Mouse (Mus musculus) embryonic facial prominence, embryonic 11.5 days (tissue): ENCODE data around the gene Lefty2. TPM values are rescaled to one million over a fixed set of nuclear protein-coding genes. Genes with fewer than 3 reads are reported as not detected.

ENCODE experiments used
- ATAC-seq: fragments of 200-750 bp; cut with Nextera tagmentation; replicated peaks from 2 replicates; pipeline ENCODE4 v1.8.0; 2017; ENCODE audit warnings: low read depth; ENCODE audit not compliant: insufficient number of reproducible peaks, low FRiP score, low TSS enrichment
- DNase-seq: peaks from one replicate; pipeline ENCODE4 v3.0.0-alpha.2; 2015; ENCODE audit warnings: low spot score
- H3K27ac ChIP-seq: fragments of 300-500 bp; sonication (generic); replicated peaks from 2 replicates; pipeline ENCODE4 v1.5.1; 2014; ENCODE audit warnings: mild to moderate bottlenecking, low read depth, low read length, control low read depth
- H3K27me3 ChIP-seq: fragments of 300-500 bp; sonication (generic); 2 replicates; pipeline ENCODE4 v1.6.1; 2014; ENCODE audit warnings: mild to moderate bottlenecking, low read length, moderate library complexity, mixed read lengths; ENCODE audit not compliant: control insufficient read depth, insufficient read depth
- H3K36me3 ChIP-seq: fragments of 300-500 bp; sonication (generic); replicated peaks from 2 replicates; pipeline ENCODE4 v1.6.1; 2014; ENCODE audit warnings: low read depth, mild to moderate bottlenecking, low read length, moderate library complexity, mixed read lengths; ENCODE audit not compliant: control insufficient read depth, insufficient read depth
- H3K4me1 ChIP-seq: fragments of 300-500 bp; sonication (generic); 2 replicates; pipeline ENCODE4 v1.6.1; 2014; ENCODE audit warnings: low read length, mixed read lengths; ENCODE audit not compliant: control insufficient read depth, insufficient read depth
- H3K4me2 ChIP-seq: fragments of 300-500 bp; sonication (generic); 2 replicates; pipeline ENCODE4 v1.6.1; 2014; ENCODE audit warnings: low read depth, mild to moderate bottlenecking, control low read depth, low read length, moderate library complexity
- H3K4me3 ChIP-seq: fragments of 300-500 bp; sonication (generic); 2 replicates; pipeline ENCODE4 v1.5.1; 2014; ENCODE audit warnings: low read depth, low read length, control low read depth
- H3K9ac ChIP-seq: fragments of 300-500 bp; sonication (generic); replicated peaks from 2 replicates; pipeline ENCODE4 v1.6.1; 2014; ENCODE audit warnings: mild to moderate bottlenecking, control low read depth, low read length
- H3K9me3 ChIP-seq: fragments of 300-500 bp; sonication (generic); replicated peaks from 2 replicates; pipeline ENCODE4 v1.6.1; 2016; ENCODE audit warnings: mild to moderate bottlenecking, low read length, inconsistent platforms, mixed read lengths; ENCODE audit not compliant: control insufficient read depth
- WGBS: fragments of 180-500 bp; shearing (Covaris S2); extraction: QIAGEN DNeasy Blood & Tissue Kit; methylation state at CpG from one replicate; pipeline ENCODE4 v1.1.7; 2014; 5-methylcytosine and 5-hydroxymethylcytosine counted together
- polyA plus RNA-seq: library from polyadenylated mRNA; unstranded; fragments of >200 nt; fragmentation: Nextera tagmentation; extraction: Ambion mirVana; gene quantifications from 2 replicates; pipeline ENCODE4 v1.2.1, GENCODE M21; 2014

Gene Lefty2
- polyA plus RNA-seq, 1 experiment from 2014 or later: not detected

DNA sequence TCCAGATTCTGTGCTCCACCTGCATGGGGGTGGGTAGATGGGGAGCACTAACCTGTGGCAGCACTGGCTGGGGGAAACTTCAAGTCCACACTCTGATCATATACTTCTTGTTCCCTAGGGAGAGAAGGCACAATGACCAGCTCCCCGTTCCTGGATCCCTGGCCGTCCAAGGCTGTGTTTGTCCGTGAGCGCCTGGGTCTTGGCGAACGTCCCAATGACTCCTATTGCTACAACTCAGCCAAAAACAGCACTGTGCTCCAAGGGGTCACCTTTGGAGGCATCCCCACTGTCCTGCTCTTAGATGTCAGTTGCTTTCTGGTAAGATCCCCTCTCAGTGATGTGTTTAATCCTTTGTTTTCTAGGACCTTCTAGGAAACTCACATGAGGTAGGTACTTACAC, 53.5 kb downstream of the Lefty2 start:
- Histone ChIP-seq H3K4me2 (no peak overlapping the region), H3K9me3 (no peaks in the 10 kb centered on the region), H3K27ac (no peak overlapping the region), H3K36me3 (no peaks in the 10 kb centered on the region), H3K4me1 (no peaks in the 10 kb centered on the region; the same call in 1 of the 2 replicates), H3K27me3 (peaks cover 13% of the 10 kb centered on the region), H3K9ac (no peak overlapping the region), H3K4me3 (no peak overlapping the region)
- 88% methylated on average over 6 of the region's 6 CpGs for WGBS
- DNase-seq: no peak
- no peak for ATAC-seq

Other genes with a start within 250 kb of the Lefty2 start
- gene Mixl1, start 196.1 kb upstream of the Lefty2 start, polyA plus RNA-seq: 0.20 and 0.74 TPM in 2 replicates
- 19.1 and 20.3 TPM in 2 replicates for gene Acbd3, start 167.1 kb upstream of the Lefty2 start, polyA plus RNA-seq
- 3,882 and 3,910 TPM in 2 replicates for gene H3f3a, start 79.2 kb upstream of the Lefty2 start, polyA plus RNA-seq
- 38.2 and 38.6 TPM in 2 replicates for gene Sde2, start 42.0 kb upstream of the Lefty2 start, polyA plus RNA-seq
- gene Pycr2, start 11.2 kb downstream of the Lefty2 start, polyA plus RNA-seq: 92.7 and 106 TPM in 2 replicates
- 0.33 and 0.38 TPM in 2 replicates for gene Lefty1, start 41.9 kb downstream of the Lefty2 start, polyA plus RNA-seq
- gene Tmem63a, start 49.2 kb downstream of the Lefty2 start, polyA plus RNA-seq: 3.1 TPM in 2 replicates
- gene Ephx1, start 127.8 kb downstream of the Lefty2 start, polyA plus RNA-seq: 1.4 and 2.1 TPM in 2 replicates
- gene 9130409I23Rik, start 158.1 kb downstream of the Lefty2 start, polyA plus RNA-seq: not detected in 2 replicates